ENCODE assay signal across 17 mouse cellular contexts in genomic region chr19:33079959-33080358, GRCm38 (mm10).
DNase-seq lines count a peak whose midpoint lies in the region; ATAC-seq and TF ChIP-seq lines count a peak whose summit lies in the region.
"Had no signal": no experiment of that assay in that cellular context is flagged by ENCODE, and none has a peak within 500 bp of the region (broad histone marks: within the 10 kb centered on the region; RNA-seq: fewer than 3 reads in every experiment).

No protein-coding gene starts in this region.

- H3K9ac ChIP-seq in heart, embryonic 11.5 days (ENCODE audit: low read depth, low read length) = no peak overlapping the region
- H3K9ac ChIP-seq in liver, postnatal 0 days (replicated peaks) = no peak overlapping the region
- H3K9ac ChIP-seq in liver, embryonic 12.5 days = no peak overlapping the region
- H3K9ac ChIP-seq: forebrain, embryonic 13.5 days; heart, embryonic 13.5 days; kidney, embryonic 15.5 days; lung, embryonic 15.5 days had no signal

- no peak overlapping the region for H3K4me2 ChIP-seq in heart, embryonic 11.5 days
- H3K4me2 ChIP-seq in liver, postnatal 0 days (ENCODE audit: low read depth, low read length) = no peak overlapping the region
- no peak overlapping the region for H3K4me2 ChIP-seq in liver, embryonic 12.5 days
- H3K4me2 ChIP-seq: forebrain, embryonic 13.5 days; heart, embryonic 13.5 days; kidney, embryonic 15.5 days; lung, embryonic 15.5 days had no signal

- H3K4me3 ChIP-seq in heart, embryonic 11.5 days (ENCODE audit: low read depth, low read length) = no peak overlapping the region
- no peak overlapping the region for H3K4me3 ChIP-seq in liver, postnatal 0 days (ENCODE audit: low read depth, low read length)
- H3K4me3 ChIP-seq in liver, embryonic 12.5 days = no peak overlapping the region
- H3K4me3 ChIP-seq in forebrain, embryonic 10.5 days = no peak overlapping the region
- H3K4me3 ChIP-seq: forebrain, embryonic 13.5 days; heart, embryonic 13.5 days; kidney, embryonic 15.5 days; lung, embryonic 15.5 days; midbrain, embryonic 10.5 days had no signal

- H3K36me3 ChIP-seq in heart, embryonic 11.5 days (ENCODE audit: control insufficient read depth, insufficient read depth, low read length) = no peaks in the 10 kb centered on the region
- H3K36me3 ChIP-seq in liver, postnatal 0 days (replicated peaks; ENCODE audit: insufficient read depth, low read length) = no peaks in the 10 kb centered on the region
- H3K36me3 ChIP-seq in liver, embryonic 12.5 days = no peaks in the 10 kb centered on the region
- H3K36me3 ChIP-seq in forebrain, embryonic 10.5 days (replicated peaks) = no peaks in the 10 kb centered on the region
- H3K36me3 ChIP-seq: heart, embryonic 13.5 days; kidney, embryonic 15.5 days; lung, embryonic 15.5 days; midbrain, embryonic 10.5 days had no signal

- H3K4me1 ChIP-seq in heart, embryonic 11.5 days (ENCODE audit: control insufficient read depth, insufficient read depth, low read length) = no peaks in the 10 kb centered on the region
- peaks cover 15% of the 10 kb centered on the region for H3K4me1 ChIP-seq in liver, postnatal 0 days (ENCODE audit: insufficient read depth)
- no peaks in the 10 kb centered on the region; the same call in 1 of the 2 replicates for H3K4me1 ChIP-seq in liver, embryonic 12.5 days
- no peaks in the 10 kb centered on the region for H3K4me1 ChIP-seq in forebrain, embryonic 10.5 days
- H3K4me1 ChIP-seq: forebrain, embryonic 13.5 days; lung, embryonic 15.5 days; midbrain, embryonic 10.5 days had no signal

- no peaks in the 10 kb centered on the region for H3K9me3 ChIP-seq in heart, embryonic 11.5 days (replicated peaks; ENCODE audit: control insufficient read depth, low read length)
- H3K9me3 ChIP-seq in liver, postnatal 0 days (ENCODE audit: low read length) = no peaks in the 10 kb centered on the region
- no peaks in the 10 kb centered on the region for H3K9me3 ChIP-seq in liver, embryonic 12.5 days (replicated peaks)
- H3K9me3 ChIP-seq in forebrain, embryonic 10.5 days = no peaks in the 10 kb centered on the region
- H3K9me3 ChIP-seq: forebrain, embryonic 13.5 days; heart, embryonic 13.5 days; kidney, embryonic 15.5 days; lung, embryonic 15.5 days; midbrain, embryonic 10.5 days had no signal

- peak; percentile 78 for TF ChIP-seq EP300 in liver, postnatal 0 days (IDR thresholded peaks at IDR 0.05; ENCODE audit: low read depth)

- H3K27ac ChIP-seq in heart, embryonic 11.5 days (ENCODE audit: low read depth, low read length) = no peak overlapping the region
- H3K27ac ChIP-seq in liver, postnatal 0 days (ENCODE audit: low read depth) = peak overlapping the region; percentile 57
- H3K27ac ChIP-seq in liver, embryonic 12.5 days = no peak overlapping the region
- no peak overlapping the region for H3K27ac ChIP-seq in forebrain, embryonic 10.5 days
- H3K27ac ChIP-seq: forebrain, embryonic 13.5 days; heart, embryonic 13.5 days; kidney, embryonic 15.5 days; lung, embryonic 15.5 days; macrophage; midbrain, embryonic 10.5 days had no signal

- no peak for TF ChIP-seq CTCF in liver, postnatal 0 days (IDR thresholded peaks at IDR 0.05; ENCODE audit: low read depth)

- no peaks in the 10 kb centered on the region for H3K27me3 ChIP-seq in heart, embryonic 11.5 days (ENCODE audit: control insufficient read depth, insufficient read depth, low read length)
- no peaks in the 10 kb centered on the region for H3K27me3 ChIP-seq in liver, postnatal 0 days (ENCODE audit: insufficient read depth, low read length)
- H3K27me3 ChIP-seq in liver, embryonic 12.5 days (replicated peaks) = no peaks in the 10 kb centered on the region
- no peaks in the 10 kb centered on the region for H3K27me3 ChIP-seq in forebrain, embryonic 10.5 days (ENCODE audit: poor library complexity, severe bottlenecking)
- H3K27me3 ChIP-seq: forebrain, embryonic 13.5 days; heart, embryonic 13.5 days; kidney, embryonic 15.5 days; lung, embryonic 15.5 days had no signal

- peak; percentile 60 for DNase-seq in gastrocnemius, adult 18-20 months (ENCODE audit: low spot score)
- DNase-seq in gastrocnemius, postnatal 4 days (ENCODE audit: low spot score in 2 of 2) = no peak
- peak; percentile 55 to 88 for DNase-seq in heart, adult 9 months (ENCODE audit: low spot score in 2 of 2)
- no peak for DNase-seq in liver, postnatal 0 days
- peak; percentile 15 to 31 for DNase-seq in heart, postnatal 36 days
- no peak for DNase-seq in forebrain, embryonic 10.5 days (ENCODE audit: extremely low spot score, low spot score)
- DNase-seq: adrenal gland, adult 2 months; cerebellum, adult 9-10 months; thymus, postnatal 14 days had no signal

- intact Hi-C loops in heart, postnatal 36 days (cut with DNase I) = loop anchor here (5.0 to 10.0 kb wide), 2 partner anchors 32 to 325 kb away; partner anchors contain the start of gene Pten

- 75% methylated on average over 2 of the region's 2 CpGs for WGBS in heart, embryonic 11.5 days (ENCODE audit: insufficient replicate concordance)
- 53% methylated on average over 2 of the region's 2 CpGs for WGBS in liver, postnatal 0 days (ENCODE audit: insufficient replicate concordance)
- WGBS in liver, embryonic 12.5 days (ENCODE audit: insufficient replicate concordance) = 58% methylated on average over 2 of the region's 2 CpGs
- 83% methylated on average over 2 of the region's 2 CpGs for WGBS in forebrain, embryonic 10.5 days

- ATAC-seq in heart, embryonic 11.5 days (replicated peaks; ENCODE audit: insufficient number of reproducible peaks, low FRiP score, low TSS enrichment) = no peak
- ATAC-seq in liver, postnatal 0 days = peak; percentile 78
- no peak for ATAC-seq in liver, embryonic 12.5 days
- ATAC-seq: forebrain, embryonic 13.5 days had no signal

Comparison
In these comparisons a context has a peak if more than half of its experiments do, and no peak if none do; other contexts are left out.
1. DNase-seq: peak in gastrocnemius, adult 18-20 months (single experiment), heart, adult 9 months (2 of 2) and heart, postnatal 36 days (2 of 2); none in gastrocnemius, postnatal 4 days (0 of 2), liver, postnatal 0 days (single experiment) and forebrain, embryonic 10.5 days (single experiment).